Mouse (Mus musculus) heart, adult 9 months (tissue): Measurements from ENCODE around the gene Hic1.
A peak's percentile ranks its signal among the peaks of the same experiment; 100 is the strongest.

Experiments
- DNase-seq, 2 experiments: peaks; one replicate each; pipeline ENCODE4 v3.0.0; 2022; ENCODE audit warnings: low spot score in 2 of 2

The Hic1 gene

GRCm38 (mm10) chr11:75148332-75149035 is 20.8 kb downstream of the Hic1 start:
- DNase-seq, result peak in 1 of 2 experiments; percentile 67

GRCm38 (mm10) chr11:75147846-75148168 is 21.5 kb downstream of the Hic1 start:
- DNase-seq, result peak in 1 of 2 experiments; percentile 71

- no peak for DNase-seq
These were observed 22.0 kb downstream of the Hic1 start for GRCm38 (mm10) chr11:75147106-75147845.

GRCm38 (mm10) chr11:75145841-75146240 is 23.5 kb downstream of the Hic1 start:
- DNase-seq, result no peak

- no peak for DNase-seq
These were observed 26.6 kb downstream of the Hic1 start for GRCm38 (mm10) chr11:75142749-75143148.

- DNase-seq, result no peak
These were observed 27.4 kb downstream of the Hic1 start for GRCm38 (mm10) chr11:75141913-75142312.

- no peak for DNase-seq
These were observed 28.3 kb downstream of the Hic1 start for GRCm38 (mm10) chr11:75141038-75141437.

- peak; percentile 66 to 72 for DNase-seq
These were observed 28.9 kb downstream of the Hic1 start for GRCm38 (mm10) chr11:75140431-75140830.

- peak; percentile 84 to 91 for DNase-seq
These were observed 30.0 kb downstream of the Hic1 start for GRCm38 (mm10) chr11:75139122-75139963.

GRCm38 (mm10) chr11:75136666-75137398 is 32.5 kb downstream of the Hic1 start:
- peak in 1 of 2 experiments; percentile 76 for DNase-seq

GRCm38 (mm10) chr11:75135358-75135757 is 34.0 kb downstream of the Hic1 start:
- no peak for DNase-seq

- no peak for DNase-seq
These were observed 34.7 kb downstream of the Hic1 start for GRCm38 (mm10) chr11:75134485-75135068.

- DNase-seq, result peak; percentile 70 to 81
These were observed 35.4 kb downstream of the Hic1 start for GRCm38 (mm10) chr11:75133951-75134350.

GRCm38 (mm10) chr11:75133391-75133790 is 35.9 kb downstream of the Hic1 start:
- no peak for DNase-seq

- DNase-seq, result peak; percentile 60 to 74
These were observed 37.0 kb downstream of the Hic1 start for GRCm38 (mm10) chr11:75132278-75132677.

- DNase-seq, result no peak
These were observed 38.0 kb downstream of the Hic1 start for GRCm38 (mm10) chr11:75131300-75131699.

GRCm38 (mm10) chr11:75129481-75129880 is 39.8 kb downstream of the Hic1 start:
- DNase-seq, result no peak

- DNase-seq, result no peak
These were observed 42.9 kb downstream of the Hic1 start for GRCm38 (mm10) chr11:75126384-75126783.

- DNase-seq, result no peak
These were observed 44.9 kb downstream of the Hic1 start for GRCm38 (mm10) chr11:75124406-75124805.

- DNase-seq, result no peak
These were observed 48.0 kb downstream of the Hic1 start for GRCm38 (mm10) chr11:75121348-75121747.

- DNase-seq, result no peak
These were observed 49.5 kb downstream of the Hic1 start for GRCm38 (mm10) chr11:75119841-75120240.
